Mouse (Mus musculus): ENCODE measurements around the gene Irf6.

DNA sequence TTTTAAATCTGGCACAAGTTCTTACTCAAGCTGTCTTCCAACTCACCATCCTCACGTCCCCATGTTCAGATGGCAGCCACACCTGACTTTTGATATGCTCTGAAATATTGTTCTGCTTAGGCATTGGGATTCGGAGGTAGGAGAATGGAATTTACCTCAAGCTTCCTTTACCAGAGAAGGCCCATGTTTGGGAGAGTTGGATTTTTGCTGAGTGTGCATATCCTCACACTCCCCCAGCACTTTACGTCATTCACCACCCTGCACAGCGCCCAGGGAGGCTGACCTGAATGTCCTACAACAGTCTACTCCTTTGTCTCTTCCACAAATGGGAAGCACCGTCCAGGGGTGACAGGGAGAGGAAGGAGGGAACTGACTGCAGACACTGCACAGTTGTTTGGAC, 67.5 kb downstream of the Irf6 start:
- TF ChIP-seq CTCF (IDR thresholded peaks at IDR 0.05; ENCODE audit: extremely low read depth, insufficient read depth, insufficient read length, insufficient replicate concordance) = no peak
- no peak for TF ChIP-seq POLR2A (IDR thresholded peaks at IDR 0.05; ENCODE audit: low read depth, low read length)

Measured in spleen, adult 2 months (tissue).